Mouse (Mus musculus) frontal cortex, postnatal 25 days (tissue): ENCODE data around the gene Pcbp2.

ENCODE experiments used
- DNase-seq, 2 experiments: peaks; one replicate each; pipeline ENCODE4 v3.0.0; 2022; ENCODE audit warnings: low spot score in 2 of 2

Pcbp2 gene

GRCm38 (mm10) chr15:102526111-102527002 is 56.0 kb downstream of the Pcbp2 start:
- DNase-seq, result no peak

GRCm38 (mm10) chr15:102527936-102528335 is 57.6 kb downstream of the Pcbp2 start:
- no peak for DNase-seq

GRCm38 (mm10) chr15:102528396-102528795 is 58.1 kb downstream of the Pcbp2 start:
- no peak for DNase-seq

- DNase-seq, result no peak
Observed at GRCm38 (mm10) chr15:102530566-102530965, 60.2 kb downstream of the Pcbp2 start.

GRCm38 (mm10) chr15:102531586-102531985 is 61.2 kb downstream of the Pcbp2 start:
- DNase-seq, result no peak

GRCm38 (mm10) chr15:102532106-102532900 is 62.0 kb downstream of the Pcbp2 start:
- DNase-seq, result no peak

GRCm38 (mm10) chr15:102533926-102534325 is 63.6 kb downstream of the Pcbp2 start:
- no peak for DNase-seq

GRCm38 (mm10) chr15:102544801-102545200 is 74.5 kb downstream of the Pcbp2 start:
- DNase-seq, result no peak

- no peak for DNase-seq
Observed at GRCm38 (mm10) chr15:102546246-102546645, 75.9 kb downstream of the Pcbp2 start.

- DNase-seq, result peak; percentile 29 to 64
Observed at GRCm38 (mm10) chr15:102546677-102547427, 76.5 kb downstream of the Pcbp2 start.

GRCm38 (mm10) chr15:102547478-102547877 is 77.1 kb downstream of the Pcbp2 start:
- no peak for DNase-seq
